Mouse (Mus musculus): ENCODE data around the gene Foxf2.

DNA sequence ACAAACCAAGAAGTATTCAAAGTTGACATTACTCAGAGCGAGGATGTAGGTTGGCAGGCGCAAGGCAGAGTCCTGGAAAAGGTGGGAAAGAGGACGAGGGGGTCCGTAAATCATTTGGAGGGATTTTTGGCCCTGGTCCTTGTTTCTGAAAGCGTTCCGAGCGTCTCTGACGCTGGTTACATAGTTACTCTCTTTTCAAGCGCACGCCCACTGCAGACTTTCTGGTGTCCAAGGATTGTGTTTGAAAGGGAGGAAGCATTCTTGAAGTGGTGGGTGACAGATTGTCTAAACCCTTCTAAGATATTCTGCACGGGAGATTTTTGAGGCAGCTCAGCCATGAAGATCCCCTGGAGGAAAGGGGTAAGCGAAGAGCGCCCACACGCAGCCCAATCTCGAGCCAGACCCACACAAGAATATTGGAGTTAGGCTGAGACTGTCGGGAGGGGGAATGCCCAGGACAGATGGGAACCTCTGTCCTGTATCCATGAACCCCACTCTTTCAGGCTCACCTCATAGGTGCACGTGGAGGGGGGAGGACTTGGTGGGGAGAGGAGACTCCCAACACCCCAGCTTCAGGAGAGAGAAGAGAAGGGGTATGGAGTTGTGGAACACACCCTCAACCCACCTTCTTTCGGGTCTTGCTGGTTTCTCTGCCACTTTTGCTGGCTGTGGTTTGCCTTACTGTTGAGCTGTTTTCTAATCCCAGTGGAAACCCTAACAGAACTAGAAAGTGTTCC is 6.5 kb upstream of the Foxf2 start:
- TF ChIP-seq CTCF (IDR thresholded peaks at IDR 0.05; ENCODE audit: control insufficient read depth, insufficient read depth, insufficient replicate concordance, low read depth, low read length) (no peak), POLR2A (IDR thresholded peaks at IDR 0.05; ENCODE audit: control insufficient read depth, low read depth, low read length) (no peak)

All from testis, adult 2 months (tissue).